Mouse (Mus musculus) heart, postnatal 0 days (tissue): Measurements from ENCODE around the gene Brd3os. TPM values are rescaled to one million over a fixed set of nuclear protein-coding genes. Genes with fewer than 3 reads are reported as not detected.

Experiments
- ATAC-seq: fragments of 200-750 bp; cut with Nextera tagmentation; 2 replicates; pipeline ENCODE4 v1.8.0; 2017; ENCODE audit warnings: low read depth, moderate number of reproducible peaks, moderate library complexity; ENCODE audit not compliant: insufficient read depth
- DNase-seq: peaks from one replicate; pipeline ENCODE4 v3.0.0-alpha.2; 2016; ENCODE audit warnings: low spot score
- H3K27ac ChIP-seq: fragments of 300-500 bp; sonication (generic); 2 replicates; pipeline ENCODE4 v1.5.1; 2014; ENCODE audit warnings: low read depth, mild to moderate bottlenecking
- H3K27me3 ChIP-seq: fragments of 300-500 bp; sonication (generic); 2 replicates; pipeline ENCODE4 v1.6.1; 2014; ENCODE audit warnings: low read length, mixed read lengths; ENCODE audit not compliant: control insufficient read depth, insufficient read depth
- H3K36me3 ChIP-seq: fragments of 300-500 bp; sonication (generic); replicated peaks from 2 replicates; pipeline ENCODE4 v1.6.1; 2014; ENCODE audit warnings: low read length, mixed read lengths; ENCODE audit not compliant: control insufficient read depth, insufficient read depth
- H3K4me1 ChIP-seq: fragments of 300-500 bp; sonication (generic); 2 replicates; pipeline ENCODE4 v1.6.1; 2014; ENCODE audit warnings: antibody characterized with exemption; ENCODE audit not compliant: control insufficient read depth, insufficient read depth
- H3K4me2 ChIP-seq: fragments of 300-500 bp; sonication (generic); 2 replicates; pipeline ENCODE4 v1.6.1; 2014; ENCODE audit warnings: low read depth, mild to moderate bottlenecking, low read length, moderate library complexity
- H3K4me3 ChIP-seq: fragments of 300-500 bp; sonication (generic); 2 replicates; pipeline ENCODE4 v1.5.1; 2014; ENCODE audit warnings: low read depth, low read length
- H3K9ac ChIP-seq: fragments of 300-500 bp; sonication (generic); replicated peaks from 2 replicates; pipeline ENCODE4 v1.6.1; 2014; ENCODE audit warnings: low read depth, low read length, mixed read lengths
- H3K9me3 ChIP-seq: fragments of 300-500 bp; sonication (generic); replicated peaks from 2 replicates; pipeline ENCODE4 v1.6.1; 2016; ENCODE audit warnings: low read length; ENCODE audit not compliant: control insufficient read depth
- CTCF ChIP-seq: IDR thresholded peaks from 2 replicates; pipeline ENCODE4 v1.5.1; 2016; ENCODE audit warnings: antibody characterized with exemption, control low read depth, low read depth
- EP300 ChIP-seq: IDR thresholded peaks from 2 replicates; pipeline ENCODE4 v1.6.1; 2016; ENCODE audit warnings: antibody characterized with exemption, low read depth
- WGBS: fragments of 180-500 bp; shearing (Covaris S2); extraction: QIAGEN DNeasy Blood & Tissue Kit; methylation state at CpG from one replicate; pipeline ENCODE4 v1.1.7; 2014; 5-methylcytosine and 5-hydroxymethylcytosine counted together
- polyA plus RNA-seq: library from polyadenylated mRNA; unstranded; fragments of >200 nt; fragmentation: Nextera tagmentation; extraction: Ambion mirVana; gene quantifications from 2 replicates; pipeline ENCODE4 v1.2.1, GENCODE M21; 2015
- total RNA-seq: library from RNA; depleted of rRNA; stranded (reverse); fragments of >200 nt; gene quantifications from 2 replicates; pipeline ENCODE4 v1.2.3, GENCODE M21; 2014; ENCODE audit warnings: low replicate concordance

Brd3os gene
- total and polyA plus RNA-seq, 2 experiments from 2014 or later: 0.11 to 1.9 TPM

DNA sequence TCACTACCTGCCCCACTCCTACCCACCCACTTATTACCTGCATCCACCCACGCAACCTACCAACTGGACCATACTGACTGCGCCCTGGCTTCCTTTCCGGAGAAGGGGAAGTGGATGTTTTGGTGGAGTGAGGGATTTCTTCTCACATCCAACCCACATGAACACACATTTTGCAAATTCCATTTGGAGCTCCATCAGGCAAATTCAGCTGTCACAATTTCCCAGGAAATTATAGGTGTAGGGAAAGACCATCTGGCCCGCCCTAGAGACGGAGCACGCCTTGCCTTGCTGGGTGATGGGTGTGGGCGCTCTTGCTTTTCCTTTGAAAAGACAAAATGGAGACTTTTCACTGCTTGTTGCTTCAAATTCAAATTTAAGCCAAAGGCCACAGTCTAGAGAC lies 11.5 kb upstream of the Brd3os start:
- Histone ChIP-seq H3K9me3 (no peaks in the 10 kb centered on the region), H3K9ac (no peak overlapping the region), H3K27ac (no peak overlapping the region), H3K4me1 (peaks cover 6% of the 10 kb centered on the region), H3K4me3 (no peak overlapping the region), H3K27me3 (0 out of 2 replicates have a peak, but pooled peaks cover 3% of the 10 kb centered on the region), H3K4me2 (no peak overlapping the region), H3K36me3 (no peaks in the 10 kb centered on the region)
- 91% methylated on average over 7 of the region's 7 CpGs for WGBS
- DNase-seq (no peak), ATAC-seq (no peak)
- TF ChIP-seq CTCF: no peak

DNA sequence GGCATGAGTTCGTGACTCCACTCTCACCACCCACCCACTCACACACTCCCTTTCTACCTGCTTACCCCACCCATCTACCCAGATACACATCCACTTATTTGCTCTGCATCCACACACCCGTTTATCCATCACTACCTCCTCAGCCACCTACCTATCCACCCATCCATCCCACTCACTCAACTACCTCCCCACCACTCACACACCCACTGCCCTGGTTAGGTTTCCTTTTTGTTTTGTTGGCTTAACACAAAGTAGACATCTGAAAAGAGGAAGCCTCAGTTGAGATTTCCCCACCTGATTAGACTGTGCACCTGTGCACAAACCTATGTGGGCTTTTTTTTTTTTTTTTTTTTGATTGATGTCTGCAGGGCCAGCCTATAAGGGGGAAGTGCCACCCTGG lies 9.5 kb upstream of the Brd3os start:
- TF ChIP-seq EP300: no peak
- no peak for TF ChIP-seq CTCF
- Histone ChIP-seq H3K4me2 (no peak overlapping the region), H3K9me3 (no peaks in the 10 kb centered on the region), H3K9ac (no peak overlapping the region), H3K4me1 (no peaks in the 10 kb centered on the region; the same call in 1 of the 2 replicates), H3K27me3 (0 out of 2 replicates have a peak, but pooled peaks cover 3% of the 10 kb centered on the region), H3K36me3 (no peaks in the 10 kb centered on the region), H3K4me3 (no peak overlapping the region), H3K27ac (no peak overlapping the region)
- ATAC-seq: no peak
- DNase-seq: no peak
- 42% methylated on average over 2 of the region's 2 CpGs for WGBS

DNA sequence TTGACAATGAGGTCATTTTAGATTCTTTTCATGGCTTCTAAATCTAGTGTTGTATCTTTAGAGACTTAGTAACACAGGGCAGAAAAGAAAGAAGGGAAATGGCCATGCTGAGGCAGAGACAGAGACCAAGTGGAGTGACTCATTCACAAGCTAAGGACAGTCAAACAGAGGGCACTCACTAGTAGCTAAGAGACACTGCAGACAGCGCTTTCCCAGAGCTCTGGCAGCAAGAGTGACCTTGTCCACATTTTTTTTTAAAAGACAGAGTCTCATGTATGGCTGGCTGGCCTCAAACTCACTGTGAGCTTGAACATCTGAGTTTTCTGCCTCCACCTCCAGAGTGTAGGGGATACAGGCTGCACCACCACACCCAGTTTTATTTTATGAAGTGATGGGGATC lies 4.2 kb upstream of the Brd3os start:
- no peaks in the 10 kb centered on the region for H3K27me3 ChIP-seq

DNA sequence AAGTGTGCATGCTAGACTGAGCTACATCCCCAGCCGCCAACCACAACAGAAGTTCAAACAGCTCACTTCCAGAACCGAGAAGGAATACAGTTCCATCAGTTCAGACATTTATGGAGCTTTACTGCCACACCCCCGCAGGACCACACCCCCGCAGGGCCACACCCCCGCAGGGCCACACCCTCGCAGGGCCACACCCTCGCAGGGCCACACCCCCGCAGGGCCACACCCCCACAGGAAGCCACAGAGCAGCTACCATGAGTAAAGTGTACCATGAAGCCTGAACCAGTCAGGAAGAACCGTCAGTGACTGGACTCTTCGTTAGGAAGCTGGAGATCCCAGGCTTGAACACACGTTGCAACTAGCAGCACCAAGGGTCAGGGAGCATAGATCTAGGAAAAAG lies 3.8 kb upstream of the Brd3os start:
- no peaks in the 10 kb centered on the region for H3K27me3 ChIP-seq
- H3K4me3 ChIP-seq: no peak overlapping the region
- H3K9ac ChIP-seq: no peak overlapping the region
- no peak overlapping the region for H3K27ac ChIP-seq
- ATAC-seq (no peak), DNase-seq (no peak)
- H3K4me1 ChIP-seq: peaks cover 5% of the 10 kb centered on the region; the same call in 1 of the 2 replicates
- H3K36me3 ChIP-seq: no peaks in the 10 kb centered on the region
- H3K9me3 ChIP-seq: no peaks in the 10 kb centered on the region
- no peak overlapping the region for H3K4me2 ChIP-seq
- TF ChIP-seq CTCF: no peak
- TF ChIP-seq EP300: no peak
- WGBS: 25% methylated on average over 11 of the region's 11 CpGs

More for the DNA sequence above, 4.2 kb upstream of the Brd3os start:
- H3K4me1 ChIP-seq: peaks cover 5% of the 10 kb centered on the region; the same call in 1 of the 2 replicates
- H3K27ac ChIP-seq: no peak overlapping the region
- ATAC-seq: no peak
- no peak overlapping the region for H3K9ac ChIP-seq
- WGBS: 39% methylated on average over 1 of the region's 1 CpGs
- no peak for TF ChIP-seq EP300
- TF ChIP-seq CTCF: no peak
- no peak overlapping the region for H3K4me2 ChIP-seq
- H3K9me3 ChIP-seq: no peaks in the 10 kb centered on the region
- no peaks in the 10 kb centered on the region for H3K36me3 ChIP-seq
- no peak overlapping the region for H3K4me3 ChIP-seq
- no peak for DNase-seq

DNA sequence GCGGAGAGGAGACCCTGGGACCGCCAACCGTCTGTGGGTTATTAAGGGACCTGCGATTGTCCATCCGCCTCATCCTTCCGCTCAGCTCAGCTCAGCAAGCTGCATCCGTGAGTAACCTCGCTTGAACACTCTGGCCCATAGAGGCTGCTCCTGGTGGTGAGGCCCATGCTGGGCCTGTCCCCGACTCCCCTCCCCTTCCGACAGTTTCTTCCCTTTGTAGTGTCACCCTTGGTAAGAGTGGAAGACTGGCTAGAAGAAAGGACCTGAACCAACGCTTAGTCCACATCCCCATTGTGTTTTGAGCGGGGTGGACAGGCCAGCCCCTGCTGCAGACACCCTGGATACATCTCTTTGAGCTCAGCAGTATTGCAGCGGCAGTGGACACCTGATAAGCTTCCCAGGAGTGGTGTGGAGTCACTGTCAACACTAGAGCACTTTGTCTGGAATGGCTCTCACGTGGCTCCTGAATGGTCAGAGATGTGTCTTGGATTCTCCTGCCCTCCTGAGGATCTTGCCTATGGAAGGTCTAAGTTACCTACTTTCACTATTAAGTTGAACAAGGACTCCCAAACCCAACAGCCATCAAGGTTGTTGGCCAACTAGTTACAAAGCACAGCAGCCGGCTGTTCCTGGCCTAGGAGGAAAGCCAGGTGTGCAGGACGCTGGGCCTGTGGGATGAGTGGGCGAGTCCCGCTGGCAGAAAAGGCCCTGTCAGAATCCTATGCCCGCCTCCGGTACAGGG lies 755 bp downstream of the Brd3os start:
- 0 out of 2 replicates have a peak overlapping the region, but pooled peaks have one; percentile 21 for H3K27ac ChIP-seq
- WGBS: 27% methylated on average over 20 of the region's 20 CpGs
- DNase-seq (no peak), ATAC-seq (peak; percentile 19; the same call in 1 of the 2 replicates)
- H3K9me3 ChIP-seq: no peaks in the 10 kb centered on the region
- peak overlapping the region; percentile 36 for H3K9ac ChIP-seq
- no peaks in the 10 kb centered on the region for H3K27me3 ChIP-seq
- TF ChIP-seq EP300 (no peak), CTCF (no peak)
- peak overlapping the region; percentile 82 for H3K4me2 ChIP-seq
- peaks cover 31% of the 10 kb centered on the region for H3K36me3 ChIP-seq
- peak overlapping the region; percentile 54 for H3K4me3 ChIP-seq
- 0 out of 2 replicates have a peak, but pooled peaks cover 5% of the 10 kb centered on the region for H3K4me1 ChIP-seq

DNA sequence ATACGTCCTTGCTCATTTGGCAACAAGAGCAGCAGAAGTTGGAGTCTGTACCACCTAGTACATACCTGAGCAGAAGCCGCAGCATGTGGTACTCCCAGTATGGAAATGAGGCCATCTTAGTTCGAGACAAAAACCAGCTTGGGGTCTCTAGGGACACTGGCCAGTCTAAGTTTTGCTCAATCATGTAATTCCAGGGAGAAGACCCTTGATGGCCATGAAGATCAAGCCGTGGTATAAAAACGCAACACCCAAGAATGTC lies 1.3 kb downstream of the Brd3os start:
- WGBS: 61% methylated on average over 5 of the region's 5 CpGs
- no peak overlapping the region for H3K4me2 ChIP-seq
- peaks cover 36% of the 10 kb centered on the region for H3K36me3 ChIP-seq

More for the DNA sequence above, 1.3 kb downstream of the Brd3os start:
- Histone ChIP-seq H3K27ac (no peak overlapping the region), H3K9ac (no peak overlapping the region), H3K4me1 (0 out of 2 replicates have a peak, but pooled peaks cover 5% of the 10 kb centered on the region), H3K9me3 (no peaks in the 10 kb centered on the region), H3K27me3 (no peaks in the 10 kb centered on the region), H3K4me3 (no peak overlapping the region)
- TF ChIP-seq CTCF (no peak), EP300 (no peak)
- no peak for ATAC-seq
- no peak for DNase-seq
